Comparison of ENCODE assay signal across 11 mouse cellular contexts in genomic region chr7:118981346-118981745, GRCm38 (mm10). TPM values are rescaled to one million over a fixed set of nuclear protein-coding genes. Genes with fewer than 3 reads are reported as not detected.
DNase-seq lines count a peak whose midpoint lies in the region; ATAC-seq and TF ChIP-seq lines count a peak whose summit lies in the region.
"Had no signal": no experiment of that assay in that cellular context is flagged by ENCODE, and none has a peak within 500 bp of the region (broad histone marks: within the 10 kb centered on the region; RNA-seq: fewer than 3 reads in every experiment).

No protein-coding gene starts in this region.

- TF ChIP-seq POLR2A in testis, adult 2 months (IDR thresholded peaks at IDR 0.05; ENCODE audit: control insufficient read depth, low read depth, low read length): no peak

- H3K27me3 ChIP-seq in heart, embryonic 12.5 days (replicated peaks): no peaks in the 10 kb centered on the region
- H3K27me3 ChIP-seq in testis, adult 2 months (ENCODE audit: control insufficient read depth, insufficient read depth, low read length): no peaks in the 10 kb centered on the region
- no peaks in the 10 kb centered on the region for H3K27me3 ChIP-seq in stomach, postnatal 0 days (ENCODE audit: control insufficient read depth, insufficient read depth, low read length)

- peak; percentile 53 to 55 for DNase-seq in heart, adult 9 months (ENCODE audit: low spot score in 2 of 2)
- no peak for DNase-seq in testis, postnatal 14 days (ENCODE audit: low spot score)
- DNase-seq in heart, postnatal 10 days: peak; percentile 45 to 56
- DNase-seq in stomach, postnatal 0 days (ENCODE audit: low spot score): no peak
- no peak for DNase-seq in thymus, postnatal 10 days (ENCODE audit: low spot score in 2 of 2)

- H3K4me1 ChIP-seq in heart, embryonic 12.5 days (replicated peaks): peaks cover 11% of the 10 kb centered on the region
- H3K4me1 ChIP-seq in testis, adult 2 months (ENCODE audit: control insufficient read depth, insufficient read depth, low read length): peaks cover 2% of the 10 kb centered on the region
- no peaks in the 10 kb centered on the region for H3K4me1 ChIP-seq in stomach, postnatal 0 days (replicated peaks; ENCODE audit: control insufficient read depth, insufficient read depth)

- no peak for ATAC-seq in heart, embryonic 12.5 days (ENCODE audit: insufficient number of reproducible peaks, low FRiP score)
- peak; percentile 40; the same call in 1 of the 2 replicates for ATAC-seq in stomach, postnatal 0 days (ENCODE audit: low FRiP score, low TSS enrichment)
- ATAC-seq in activated CD4-positive, CD25-positive, alpha-beta regulatory T cell, adult 4 months: no peak
- ATAC-seq: forebrain, embryonic 14.5 days; intestine, embryonic 16.5 days had no signal

- H3K4me2 ChIP-seq in heart, embryonic 12.5 days: no peak overlapping the region
- H3K4me2 ChIP-seq in stomach, postnatal 0 days (replicated peaks; ENCODE audit: low read depth): no peak overlapping the region
- H3K4me2 ChIP-seq: liver, embryonic 11.5 days had no signal

- H3K27ac ChIP-seq in heart, embryonic 12.5 days (ENCODE audit: poor library complexity, severe bottlenecking): no peak overlapping the region
- H3K27ac ChIP-seq in testis, adult 2 months (ENCODE audit: control insufficient read depth, insufficient read depth, low read depth, low read length): peak overlapping the region; percentile 55
- H3K27ac ChIP-seq in stomach, postnatal 0 days (replicated peaks): no peak overlapping the region

- no peak overlapping the region for H3K9ac ChIP-seq in heart, embryonic 12.5 days
- H3K9ac ChIP-seq in stomach, postnatal 0 days (ENCODE audit: low read length): no peak overlapping the region

- no peak for TF ChIP-seq EP300 in stomach, postnatal 0 days (optimal IDR thresholded peaks at IDR 0.05)

- intact Hi-C loops in heart, postnatal 10 days (cut with DNase I): no loop called here

- WGBS in heart, embryonic 12.5 days: 68% methylated on average over 4 of the region's 4 CpGs
- 33% methylated on average over 4 of the region's 4 CpGs for WGBS in stomach, postnatal 0 days

- H3K4me3 ChIP-seq in heart, embryonic 12.5 days: no peak overlapping the region
- peak overlapping the region; percentile 86 for H3K4me3 ChIP-seq in testis, adult 2 months (ENCODE audit: control insufficient read depth, low read depth, low read length)
- H3K4me3 ChIP-seq in stomach, postnatal 0 days (ENCODE audit: low read depth, low read length): no peak overlapping the region

- H3K36me3 ChIP-seq in heart, embryonic 12.5 days: peaks cover 12% of the 10 kb centered on the region
- no peaks in the 10 kb centered on the region for H3K36me3 ChIP-seq in testis, adult 2 months (ENCODE audit: control insufficient read depth, insufficient read depth, low read length)
- no peaks in the 10 kb centered on the region for H3K36me3 ChIP-seq in stomach, postnatal 0 days (ENCODE audit: control insufficient read depth, insufficient read depth, low read length)

- no peaks in the 10 kb centered on the region for H3K9me3 ChIP-seq in heart, embryonic 12.5 days (replicated peaks)
- no peaks in the 10 kb centered on the region for H3K9me3 ChIP-seq in stomach, postnatal 0 days (ENCODE audit: control insufficient read depth, low read length)

- TF ChIP-seq CTCF in testis, adult 2 months (IDR thresholded peaks at IDR 0.05; ENCODE audit: control insufficient read depth, insufficient read depth, insufficient replicate concordance, low read depth, low read length): no peak
- no peak for TF ChIP-seq CTCF in stomach, postnatal 0 days (IDR thresholded peaks at IDR 0.05; ENCODE audit: low read depth)

RNA-seq across cellular contexts. Expression of gene Gprc5b, which starts 13.7 kb away (rescaled TPM):
- 3.3 and 3.6 TPM in 2 replicates for polyA plus RNA-seq in heart, embryonic 12.5 days (2016; fragmentation: Nextera tagmentation; extraction: Ambion mirVana)
- polyA plus RNA-seq in testis, adult 2 months (2012; rRNA removed): 45.8 and 57.4 TPM in 2 replicates
- total RNA-seq in heart, postnatal 10 days (2021): 10 to 100 TPM; 20.7 to 22.4 TPM
- 0.96 and 1.5 TPM in 2 replicates for polyA plus RNA-seq in stomach, postnatal 0 days (2015; fragmentation: Nextera tagmentation; extraction: Ambion mirVana)
- polyA plus RNA-seq in activated CD4-positive, CD25-positive, alpha-beta regulatory T cell, adult 4 months (2017; shearing (Covaris generic)): 1 to 10 TPM; 1.5 to 2.3 TPM

Comparison
In these comparisons a context has a peak if more than half of its experiments do, and no peak if none do; other contexts are left out.
1. DNase-seq: peak in heart, adult 9 months (2 of 2) and heart, postnatal 10 days (2 of 2); none in testis, postnatal 14 days (single experiment), stomach, postnatal 0 days (single experiment) and thymus, postnatal 10 days (0 of 2).
2. RNA of gene Gprc5b, which starts 13.7 kb away (polyA plus RNA-seq): 45.8 to 57.4 TPM in testis, adult 2 months; 3.3 to 3.6 TPM in heart, embryonic 12.5 days, 1.5 to 2.3 TPM in activated CD4-positive, CD25-positive, alpha-beta regulatory T cell, adult 4 months and 0.96 to 1.5 TPM in stomach, postnatal 0 days; every median in the first group is over 10 times any median in the second.